Mouse (Mus musculus): ENCODE measurements around the gene Rec8. TPM values are rescaled to one million over a fixed set of nuclear protein-coding genes. Genes with fewer than 3 reads are reported as not detected.
A peak's percentile ranks its signal among the peaks of the same experiment; 100 is the strongest.

The Rec8 gene
- polyA plus RNA-seq, 1 experiment: not detected

DNA sequence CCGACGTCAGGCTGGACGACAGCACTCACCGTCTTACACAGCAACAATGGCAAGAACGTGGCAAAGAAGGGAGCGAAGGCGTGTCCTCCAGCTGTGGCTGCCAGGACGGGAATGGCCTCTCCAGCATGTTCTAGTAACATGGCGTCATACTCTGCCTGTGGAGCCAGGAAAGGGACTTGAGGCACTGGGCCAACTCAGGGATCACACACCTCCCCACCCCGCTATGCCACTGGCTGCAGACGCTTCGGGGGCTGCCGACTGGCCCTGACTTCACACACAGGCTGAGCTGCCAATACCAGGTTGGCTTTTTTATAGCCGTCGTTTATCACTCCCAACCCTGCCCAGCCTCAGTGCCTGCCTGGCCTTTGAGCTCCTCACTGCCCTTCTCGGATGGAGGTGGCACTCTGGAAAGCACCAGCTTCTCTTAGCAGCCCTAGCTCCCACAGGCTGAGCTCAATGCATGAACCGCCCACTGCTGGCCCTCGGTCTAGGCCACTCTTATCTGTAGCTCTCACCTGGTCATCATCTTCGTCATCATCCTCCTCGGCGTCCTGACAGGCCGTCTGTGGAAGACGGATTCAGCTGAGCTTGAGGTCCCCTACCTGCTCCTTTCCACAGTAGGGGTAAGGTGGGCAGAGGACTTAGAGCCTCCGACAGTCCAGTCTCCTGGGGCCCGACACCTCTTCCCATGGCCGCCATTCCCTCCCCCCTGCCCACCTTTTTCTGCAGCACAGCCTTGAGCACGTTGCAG lies 10.4 kb downstream of the Rec8 start:
- Histone ChIP-seq H3K27me3 (ENCODE audit: control insufficient read depth, insufficient read depth, insufficient read length) (no peaks in the 10 kb centered on the region), H3ac (ENCODE audit: control insufficient read depth, insufficient read length, low read depth) (no peak overlapping the region)
- no peak for TF ChIP-seq CEBPB (IDR thresholded peaks at IDR 0.05; ENCODE audit: low read depth)
- TF ChIP-seq FOSL1 (IDR thresholded peaks at IDR 0.05; ENCODE audit: insufficient read depth, low read length, poor library complexity, severe bottlenecking): no peak
- no peak for TF ChIP-seq MAX (IDR thresholded peaks at IDR 0.05)
- TF ChIP-seq MYOD1 (IDR thresholded peaks at IDR 0.05; ENCODE audit: control insufficient read depth, insufficient read length, low read depth): no peak
- no peak for TF ChIP-seq CTCF (IDR thresholded peaks at IDR 0.05; ENCODE audit: control insufficient read depth, insufficient read depth, insufficient read length)
- TF ChIP-seq MYOG (IDR thresholded peaks at IDR 0.05; ENCODE audit: control insufficient read depth, extremely low read depth, insufficient read length): no peak
- TF ChIP-seq USF1 (IDR thresholded peaks at IDR 0.05; ENCODE audit: low read depth): no peak

GRCm38 (mm10) chr14:55629312-55629711 lies 11.5 kb downstream of the Rec8 start:
- H3ac ChIP-seq (ENCODE audit: control insufficient read depth, insufficient read length, low read depth): no peak overlapping the region
- no peaks in the 10 kb centered on the region for H3K27me3 ChIP-seq (ENCODE audit: control insufficient read depth, insufficient read depth, insufficient read length)
- H3K36me3 ChIP-seq (ENCODE audit: control insufficient read depth, insufficient read depth): peaks cover 92% of the 10 kb centered on the region
- TF ChIP-seq USF1 (IDR thresholded peaks at IDR 0.05; ENCODE audit: low read depth) (no peak), CEBPB (IDR thresholded peaks at IDR 0.05; ENCODE audit: low read depth) (no peak), MYOD1 (IDR thresholded peaks at IDR 0.05; ENCODE audit: control insufficient read depth, insufficient read length, low read depth) (no peak), MAX (IDR thresholded peaks at IDR 0.05) (no peak), CTCF (IDR thresholded peaks at IDR 0.05; ENCODE audit: control insufficient read depth, insufficient read depth, insufficient read length) (peak; percentile 57), MYOG (IDR thresholded peaks at IDR 0.05; ENCODE audit: control insufficient read depth, extremely low read depth, insufficient read length) (no peak), FOSL1 (IDR thresholded peaks at IDR 0.05; ENCODE audit: insufficient read depth, low read length, poor library complexity, severe bottlenecking) (no peak)
- H3K4me3 ChIP-seq (ENCODE audit: insufficient read depth, poor library complexity, severe bottlenecking): no peak overlapping the region
- H3K79me2 ChIP-seq (ENCODE audit: control insufficient read depth, insufficient read depth): peaks cover 13% of the 10 kb centered on the region
- peaks cover 8% of the 10 kb centered on the region for H3K79me3 ChIP-seq (ENCODE audit: low read depth)

More for the DNA sequence above, 10.4 kb downstream of the Rec8 start:
- Histone ChIP-seq H3K4me3 (ENCODE audit: insufficient read depth, poor library complexity, severe bottlenecking) (no peak overlapping the region), H3K79me3 (ENCODE audit: low read depth) (no peaks in the 10 kb centered on the region), H3K79me2 (ENCODE audit: control insufficient read depth, insufficient read depth) (peaks cover 3% of the 10 kb centered on the region), H3K36me3 (ENCODE audit: control insufficient read depth, insufficient read depth) (peaks cover 81% of the 10 kb centered on the region)

- H3K27me3 ChIP-seq (ENCODE audit: control insufficient read depth, insufficient read depth, insufficient read length): no peaks in the 10 kb centered on the region
- peaks cover 17% of the 10 kb centered on the region for H3K79me3 ChIP-seq (ENCODE audit: low read depth)
- peak; percentile 69 for TF ChIP-seq MYOD1 (IDR thresholded peaks at IDR 0.05; ENCODE audit: control insufficient read depth, insufficient read length, low read depth)
- no peak for TF ChIP-seq CEBPB (IDR thresholded peaks at IDR 0.05; ENCODE audit: low read depth)
- peaks cover 84% of the 10 kb centered on the region for H3K36me3 ChIP-seq (ENCODE audit: control insufficient read depth, insufficient read depth)
- H3K79me2 ChIP-seq (ENCODE audit: control insufficient read depth, insufficient read depth): peaks cover 31% of the 10 kb centered on the region
- H3ac ChIP-seq (ENCODE audit: control insufficient read depth, insufficient read length, low read depth): peak overlapping the region; percentile 96
- peak overlapping the region; percentile 68 for H3K4me3 ChIP-seq (ENCODE audit: insufficient read depth, poor library complexity, severe bottlenecking)
These were observed 17.2 kb downstream of the Rec8 start for GRCm38 (mm10) chr14:55634874-55635522.

DNA sequence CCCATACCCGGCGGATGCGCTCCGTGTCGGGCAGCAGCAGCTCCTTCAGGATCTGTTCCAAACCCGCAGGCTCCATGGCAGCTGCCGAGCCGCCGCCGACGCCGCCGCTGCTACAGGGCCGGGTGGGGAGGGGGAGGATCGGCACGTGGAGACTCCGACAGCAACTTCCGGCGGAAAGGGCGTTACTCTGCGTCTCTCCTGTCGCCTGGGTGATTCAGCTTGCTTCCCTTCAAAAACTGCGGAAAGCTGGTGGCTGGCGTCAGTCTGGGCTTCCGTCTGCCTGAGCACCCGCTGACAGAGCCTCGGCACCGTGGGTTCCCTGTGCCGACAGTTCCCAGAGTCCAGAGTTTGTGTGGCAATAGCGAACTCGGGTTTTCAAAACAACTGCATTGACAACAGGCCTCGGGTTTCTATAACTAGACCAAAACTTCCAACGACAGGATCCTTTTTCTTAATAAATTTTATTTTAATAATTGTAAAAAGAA lies 17.7 kb downstream of the Rec8 start, which contains the start of gene Ipo4:
TSS of gene Ipo4 (minus strand) at position 435 of the 485 bp plus-strand sequence.
- H3K27me3 ChIP-seq (ENCODE audit: control insufficient read depth, insufficient read depth, insufficient read length): no peaks in the 10 kb centered on the region
- H3K79me2 ChIP-seq (ENCODE audit: control insufficient read depth, insufficient read depth): peaks cover 36% of the 10 kb centered on the region
- H3K4me3 ChIP-seq (ENCODE audit: insufficient read depth, poor library complexity, severe bottlenecking): peak within 1 kb of the TSS; percentile 68
- peak within 1 kb of the TSS; percentile 96 for H3ac ChIP-seq (ENCODE audit: control insufficient read depth, insufficient read length, low read depth)
- TF ChIP-seq CTCF (IDR thresholded peaks at IDR 0.05; ENCODE audit: control insufficient read depth, insufficient read depth, insufficient read length) (no peak), USF1 (IDR thresholded peaks at IDR 0.05; ENCODE audit: low read depth) (peak; percentile 66), FOSL1 (IDR thresholded peaks at IDR 0.05; ENCODE audit: insufficient read depth, low read length, poor library complexity, severe bottlenecking) (no peak), MAX (IDR thresholded peaks at IDR 0.05) (peak; percentile 98), CEBPB (IDR thresholded peaks at IDR 0.05; ENCODE audit: low read depth) (no peak)
- peaks cover 84% of the 10 kb centered on the region for H3K36me3 ChIP-seq (ENCODE audit: control insufficient read depth, insufficient read depth)
- peaks cover 22% of the 10 kb centered on the region for H3K79me3 ChIP-seq (ENCODE audit: low read depth)

- Histone ChIP-seq H3K79me2 (ENCODE audit: control insufficient read depth, insufficient read depth) (peaks cover 59% of the 10 kb centered on the region), H3ac (ENCODE audit: control insufficient read depth, insufficient read length, low read depth) (no peak within 1 kb of the TSS), H3K36me3 (ENCODE audit: control insufficient read depth, insufficient read depth) (peaks cover 74% of the 10 kb centered on the region), H3K79me3 (ENCODE audit: low read depth) (peaks cover 42% of the 10 kb centered on the region), H3K27me3 (ENCODE audit: control insufficient read depth, insufficient read depth, insufficient read length) (no peaks in the 10 kb centered on the region), H3K4me3 (ENCODE audit: insufficient read depth, poor library complexity, severe bottlenecking) (no peak within 1 kb of the TSS)
- TF ChIP-seq MYOG (IDR thresholded peaks at IDR 0.05; ENCODE audit: control insufficient read depth, extremely low read depth, insufficient read length): no peak
- no peak for TF ChIP-seq CTCF (IDR thresholded peaks at IDR 0.05; ENCODE audit: control insufficient read depth, insufficient read depth, insufficient read length)
- TF ChIP-seq MAX (IDR thresholded peaks at IDR 0.05): no peak
- TF ChIP-seq FOSL1 (IDR thresholded peaks at IDR 0.05; ENCODE audit: insufficient read depth, low read length, poor library complexity, severe bottlenecking): no peak
- no peak for TF ChIP-seq CEBPB (IDR thresholded peaks at IDR 0.05; ENCODE audit: low read depth)
- TF ChIP-seq MYOD1 (IDR thresholded peaks at IDR 0.05; ENCODE audit: control insufficient read depth, insufficient read length, low read depth): no peak
- TF ChIP-seq USF1 (IDR thresholded peaks at IDR 0.05; ENCODE audit: low read depth): no peak
These were observed 20.0 kb downstream of the Rec8 start, which contains the start of gene Gm49378 for GRCm38 (mm10) chr14:55637795-55638194. TSS of gene Gm49378 (minus strand) at chr14:55637895.
